Mouse (Mus musculus): ENCODE measurements around the gene Acap1. TPM values are rescaled to one million over a fixed set of nuclear protein-coding genes. Genes with fewer than 3 reads are reported as not detected.
"Not testable (repeated sequence)": the region's sequence is repeated elsewhere in the genome, so short reads cannot be mapped to it uniquely, and the experiment has no call there.

Gene Acap1
- polyA plus RNA-seq, 1 experiment from 2014 or later: 5.2 TPM

DNA sequence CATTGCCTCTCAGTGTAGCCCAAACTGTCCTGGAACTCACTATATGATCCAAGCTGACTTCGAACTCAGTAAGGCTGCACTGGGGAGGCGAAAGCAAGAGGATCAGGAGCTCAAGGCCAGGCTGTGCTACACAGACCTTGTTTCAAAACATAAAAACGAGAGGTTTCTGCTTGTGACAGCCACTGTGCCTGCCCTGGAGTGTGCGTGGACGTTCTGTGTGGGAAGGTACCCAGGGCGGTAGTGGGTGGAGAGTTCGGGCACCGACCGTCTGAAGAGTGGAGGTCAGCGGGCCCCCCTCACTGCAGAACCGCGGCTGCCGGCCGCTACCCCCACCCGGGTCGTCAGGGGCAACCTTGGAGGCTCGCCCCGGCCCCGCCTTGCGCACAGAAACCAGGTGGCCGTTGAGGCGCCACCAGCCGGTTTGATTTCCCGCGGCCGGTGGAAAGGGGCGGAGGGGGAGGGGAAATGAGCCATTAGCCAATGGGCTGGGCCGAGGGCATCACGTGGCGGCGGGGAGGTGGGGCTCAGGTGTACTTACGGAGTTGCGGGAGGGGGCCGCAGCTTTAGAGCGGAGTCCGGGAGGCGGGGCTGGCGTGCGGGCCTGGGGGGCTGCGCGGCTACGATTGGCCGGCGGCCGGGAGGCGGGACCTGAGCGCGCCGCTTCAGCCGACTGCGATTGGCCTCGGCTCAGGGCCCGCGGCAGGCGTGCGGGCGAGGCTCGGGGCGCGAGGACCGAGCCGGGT is 40.0 kb upstream of the Acap1 start, which contains the start of gene Ybx2:
Gene Ybx2, plus strand, starts transcription at position 660 of the 743 bp plus-strand sequence.
- ATAC-seq: peak; percentile 87
- H3K36me3 ChIP-seq (ENCODE audit: control insufficient read depth, insufficient read depth, low read length): no peaks in the 10 kb centered on the region
- WGBS: 1% methylated on average over 53 of the region's 62 CpGs
- H3K4me1 ChIP-seq (ENCODE audit: control insufficient read depth, insufficient read depth, low read length): peaks cover 35% of the 10 kb centered on the region
- H3K9ac ChIP-seq (ENCODE audit: low read depth, low read length): peak within 1 kb of the TSS; percentile 67
- peak within 1 kb of the TSS; percentile 55 for H3K4me3 ChIP-seq (ENCODE audit: low read length)
- 0 out of 2 replicates have a peak, but pooled peaks cover 3% of the 10 kb centered on the region for H3K27me3 ChIP-seq (replicated peaks; ENCODE audit: control insufficient read depth, insufficient read depth, low read length)
- H3K27ac ChIP-seq (ENCODE audit: low read length): no peak within 1 kb of the TSS
- no peaks in the 10 kb centered on the region for H3K9me3 ChIP-seq (ENCODE audit: control insufficient read depth, low read length)
- peak within 1 kb of the TSS; percentile 100 for H3K4me2 ChIP-seq (ENCODE audit: low read depth, low read length)

DNA sequence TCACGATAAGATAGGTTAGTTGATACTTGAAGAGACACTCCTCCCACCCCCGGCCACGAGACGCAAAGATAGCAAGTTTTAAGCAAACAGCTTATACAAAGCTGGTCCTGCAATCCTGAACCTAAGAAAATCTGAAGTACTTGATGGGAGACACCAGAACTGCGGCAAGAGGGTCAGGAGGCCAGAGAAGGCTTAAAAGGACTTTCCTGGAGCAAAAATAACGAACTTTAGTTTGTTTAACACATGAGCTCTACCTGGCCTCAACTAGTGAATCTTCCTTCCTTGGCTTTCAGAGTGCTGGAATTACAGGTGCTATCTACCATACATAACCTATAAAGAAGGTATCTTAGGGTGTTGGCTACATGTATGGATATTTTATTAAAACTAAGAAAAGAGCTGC is 39.3 kb upstream of the Acap1 start:
- H3K36me3 ChIP-seq (ENCODE audit: control insufficient read depth, insufficient read depth, low read length): no peaks in the 10 kb centered on the region
- no peak overlapping the region; the same call in 1 of the 2 replicates for H3K4me3 ChIP-seq (ENCODE audit: low read length)
- H3K4me2 ChIP-seq (ENCODE audit: low read depth, low read length): no peak overlapping the region; the same call in 1 of the 2 replicates
- WGBS: 16% methylated on average over 6 of the region's 6 CpGs
- ATAC-seq: no peak
- H3K9me3 ChIP-seq (ENCODE audit: control insufficient read depth, low read length): no peaks in the 10 kb centered on the region
- peaks cover 35% of the 10 kb centered on the region for H3K4me1 ChIP-seq (ENCODE audit: control insufficient read depth, insufficient read depth, low read length)
- 0 out of 2 replicates have a peak, but pooled peaks cover 3% of the 10 kb centered on the region for H3K27me3 ChIP-seq (replicated peaks; ENCODE audit: control insufficient read depth, insufficient read depth, low read length)
- H3K27ac ChIP-seq (ENCODE audit: low read length): no peak overlapping the region
- H3K9ac ChIP-seq (ENCODE audit: low read depth, low read length): no peak overlapping the region; the same call in 1 of the 2 replicates

DNA sequence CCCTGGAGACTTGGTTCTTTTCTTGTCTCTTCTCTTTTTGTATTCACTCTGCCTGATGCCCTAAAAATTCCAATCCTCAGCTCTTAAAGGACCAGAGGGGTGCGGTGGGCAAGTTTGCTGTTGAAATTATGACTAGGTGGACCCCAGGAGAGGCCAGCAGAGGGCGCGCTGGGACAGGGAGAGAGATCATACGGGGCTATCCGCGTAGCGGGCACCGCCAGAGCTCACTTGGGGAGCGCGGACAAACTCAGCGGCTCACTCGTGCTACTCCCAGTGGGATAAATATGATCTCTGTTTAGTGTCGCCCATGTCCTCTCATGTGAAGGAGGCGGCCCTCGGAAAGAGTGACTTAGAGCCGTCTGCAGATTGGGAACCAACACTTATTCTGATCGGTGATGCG is 38.8 kb upstream of the Acap1 start:
- peaks cover 35% of the 10 kb centered on the region for H3K4me1 ChIP-seq (ENCODE audit: control insufficient read depth, insufficient read depth, low read length)
- WGBS: 2% methylated on average over 18 of the region's 18 CpGs

DNA sequence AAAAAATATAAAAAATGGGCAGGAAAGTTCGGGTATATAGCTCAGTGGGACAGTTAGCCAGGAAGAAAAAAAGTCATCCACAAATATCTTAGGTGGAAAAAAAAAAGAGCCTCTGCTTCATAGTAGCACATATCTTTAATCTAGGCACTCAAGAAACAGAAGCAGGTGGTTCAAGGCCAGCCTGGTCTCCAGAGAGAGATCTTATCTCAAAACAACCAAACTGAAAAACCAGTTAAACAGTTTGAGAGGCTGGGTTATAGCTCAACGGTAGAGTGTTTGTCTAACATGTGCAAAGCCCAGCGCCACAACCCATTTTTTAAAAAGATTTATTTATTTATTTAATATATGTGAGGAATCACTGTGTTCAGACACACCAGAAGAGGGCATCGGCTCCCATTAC is 37.7 kb upstream of the Acap1 start:
- H3K36me3 ChIP-seq (ENCODE audit: control insufficient read depth, insufficient read depth, low read length): no peaks in the 10 kb centered on the region
- H3K4me2 ChIP-seq (ENCODE audit: low read depth, low read length): no peak overlapping the region
- H3K9ac ChIP-seq (ENCODE audit: low read depth, low read length): no peak overlapping the region
- no peak for ATAC-seq
- 0 out of 2 replicates have a peak, but pooled peaks cover 3% of the 10 kb centered on the region for H3K27me3 ChIP-seq (replicated peaks; ENCODE audit: control insufficient read depth, insufficient read depth, low read length)
- no peak overlapping the region for H3K27ac ChIP-seq (ENCODE audit: low read length)
- H3K9me3 ChIP-seq (ENCODE audit: control insufficient read depth, low read length): no peaks in the 10 kb centered on the region
- H3K4me1 ChIP-seq (ENCODE audit: control insufficient read depth, insufficient read depth, low read length): peaks cover 31% of the 10 kb centered on the region
- 69% methylated on average over 4 of the region's 4 CpGs for WGBS
- H3K4me3 ChIP-seq (ENCODE audit: low read length): no peak overlapping the region

More for the DNA sequence above, 38.8 kb upstream of the Acap1 start:
- no peaks in the 10 kb centered on the region for H3K9me3 ChIP-seq (ENCODE audit: control insufficient read depth, low read length)
- 0 out of 2 replicates have a peak, but pooled peaks cover 3% of the 10 kb centered on the region for H3K27me3 ChIP-seq (replicated peaks; ENCODE audit: control insufficient read depth, insufficient read depth, low read length)
- peak; percentile 45 for ATAC-seq
- peak overlapping the region; percentile 50 for H3K4me2 ChIP-seq (ENCODE audit: low read depth, low read length)
- H3K9ac ChIP-seq (ENCODE audit: low read depth, low read length): no peak overlapping the region
- no peaks in the 10 kb centered on the region for H3K36me3 ChIP-seq (ENCODE audit: control insufficient read depth, insufficient read depth, low read length)
- H3K4me3 ChIP-seq (ENCODE audit: low read length): peak overlapping the region; percentile 29
- no peak overlapping the region for H3K27ac ChIP-seq (ENCODE audit: low read length)

DNA sequence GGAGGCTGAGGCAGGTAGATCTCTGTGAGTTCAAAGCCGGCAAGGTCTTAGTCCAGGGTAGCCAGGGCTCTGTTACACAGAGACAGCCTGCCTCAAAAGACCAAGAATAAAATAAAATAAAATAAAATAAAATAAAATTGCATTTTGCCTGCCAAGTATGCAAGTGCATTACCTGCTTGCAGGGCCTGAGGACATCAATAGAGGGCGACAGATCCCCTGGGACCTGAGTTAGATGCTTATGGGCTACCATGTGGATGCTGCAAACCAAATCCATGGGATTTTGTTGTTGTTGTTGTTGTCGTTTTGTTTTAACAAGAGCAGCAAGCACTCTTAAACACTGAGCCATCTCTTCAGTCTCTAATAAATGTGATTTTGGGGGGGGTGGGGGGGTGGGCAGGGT is 36.9 kb upstream of the Acap1 start:
- WGBS: 45% methylated on average over 3 of the region's 3 CpGs
- H3K36me3 ChIP-seq (ENCODE audit: control insufficient read depth, insufficient read depth, low read length): no peaks in the 10 kb centered on the region
- no peak for ATAC-seq
- H3K27ac ChIP-seq (ENCODE audit: low read length): no peak overlapping the region
- no peak overlapping the region for H3K4me3 ChIP-seq (ENCODE audit: low read length)
- H3K27me3 ChIP-seq (replicated peaks; ENCODE audit: control insufficient read depth, insufficient read depth, low read length): no peaks in the 10 kb centered on the region
- H3K4me1 ChIP-seq (ENCODE audit: control insufficient read depth, insufficient read depth, low read length): peaks cover 24% of the 10 kb centered on the region
- H3K4me2 ChIP-seq (ENCODE audit: low read depth, low read length): no peak overlapping the region
- no peaks in the 10 kb centered on the region for H3K9me3 ChIP-seq (ENCODE audit: control insufficient read depth, low read length)
- no peak overlapping the region for H3K9ac ChIP-seq (ENCODE audit: low read depth, low read length)

DNA sequence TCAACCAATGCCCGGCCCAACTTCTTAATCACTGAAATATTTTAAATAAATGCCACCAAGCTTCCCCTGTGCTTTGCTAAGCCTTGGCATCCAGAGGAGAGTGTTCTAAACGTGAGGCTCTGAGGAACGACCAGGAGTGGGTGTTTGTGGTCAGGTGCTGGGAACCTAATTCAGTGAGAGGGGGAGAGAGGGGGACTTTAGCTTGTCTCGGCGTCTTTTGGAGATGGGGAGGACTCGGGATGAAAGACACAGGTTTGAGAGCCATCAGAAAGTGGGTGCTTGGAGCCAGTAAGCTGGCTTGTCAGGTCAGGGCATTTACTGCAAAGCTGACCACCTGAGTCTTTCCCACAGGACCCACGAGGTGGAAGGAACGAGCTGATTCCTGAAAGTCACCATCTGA is 36.4 kb upstream of the Acap1 start:
- Histone ChIP-seq H3K27me3 (replicated peaks; ENCODE audit: control insufficient read depth, insufficient read depth, low read length) (no peaks in the 10 kb centered on the region), H3K4me1 (ENCODE audit: control insufficient read depth, insufficient read depth, low read length) (peaks cover 19% of the 10 kb centered on the region), H3K9ac (ENCODE audit: low read depth, low read length) (no peak overlapping the region), H3K4me3 (ENCODE audit: low read length) (no peak overlapping the region), H3K27ac (ENCODE audit: low read length) (no peak overlapping the region), H3K4me2 (ENCODE audit: low read depth, low read length) (no peak overlapping the region), H3K9me3 (ENCODE audit: control insufficient read depth, low read length) (no peaks in the 10 kb centered on the region), H3K36me3 (ENCODE audit: control insufficient read depth, insufficient read depth, low read length) (no peaks in the 10 kb centered on the region)
- 74% methylated on average over 8 of the region's 8 CpGs for WGBS
- no peak for ATAC-seq

DNA sequence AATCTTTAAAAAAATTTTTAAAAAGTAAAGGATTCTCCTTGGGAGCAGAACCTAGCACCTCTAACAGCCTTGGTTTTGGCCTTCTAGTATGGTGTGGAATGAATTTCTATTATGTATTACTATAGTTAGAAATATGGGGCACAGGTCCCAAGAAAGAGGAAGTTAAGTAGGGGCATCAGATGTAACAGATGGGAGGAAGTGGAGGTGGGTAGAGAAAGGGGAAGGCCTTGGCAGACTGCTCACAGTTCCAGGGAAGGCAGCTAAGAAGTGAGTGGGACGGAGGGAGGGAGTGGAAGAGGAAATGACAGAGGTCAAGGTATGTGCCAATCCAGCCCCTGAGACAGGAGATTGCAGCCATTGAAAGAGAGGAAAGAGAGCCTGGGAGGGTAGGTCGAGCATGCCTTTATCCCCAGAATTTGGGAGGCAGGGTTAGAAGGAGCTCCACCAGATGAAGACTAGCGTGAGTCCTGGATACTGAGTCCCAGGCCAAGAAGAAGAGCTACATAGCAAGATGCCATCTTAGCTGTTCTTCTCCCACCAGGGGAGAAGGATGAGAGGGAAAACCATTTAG is 35.7 kb upstream of the Acap1 start:
- ATAC-seq: no peak
- Histone ChIP-seq H3K9me3 (ENCODE audit: control insufficient read depth, low read length) (no peaks in the 10 kb centered on the region), H3K27ac (ENCODE audit: low read length) (no peak overlapping the region), H3K36me3 (ENCODE audit: control insufficient read depth, insufficient read depth, low read length) (no peaks in the 10 kb centered on the region), H3K9ac (ENCODE audit: low read depth, low read length) (no peak overlapping the region), H3K4me3 (ENCODE audit: low read length) (no peak overlapping the region), H3K4me1 (ENCODE audit: control insufficient read depth, insufficient read depth, low read length) (peaks cover 13% of the 10 kb centered on the region), H3K27me3 (replicated peaks; ENCODE audit: control insufficient read depth, insufficient read depth, low read length) (no peaks in the 10 kb centered on the region), H3K4me2 (ENCODE audit: low read depth, low read length) (no peak overlapping the region)
- 70% methylated on average over 3 of the region's 3 CpGs for WGBS

DNA sequence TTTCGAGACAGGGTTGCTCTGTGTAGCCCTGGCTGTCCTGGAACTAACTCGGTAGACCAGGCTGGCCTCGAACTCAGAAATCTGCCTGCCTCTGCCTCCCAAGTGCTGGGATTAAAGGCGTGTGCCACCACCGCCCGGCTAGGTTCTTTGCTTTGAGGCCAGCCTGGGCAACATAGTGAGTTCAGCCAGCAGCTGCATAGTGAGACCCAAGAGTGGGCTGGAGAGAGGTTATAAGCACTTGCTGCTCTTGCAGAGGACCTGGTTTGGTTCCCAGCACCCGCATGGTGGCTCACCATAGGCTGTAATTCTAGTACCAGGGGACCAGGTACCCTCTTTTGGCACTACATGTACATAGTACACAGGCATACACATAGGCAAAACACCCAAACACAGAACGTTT is 34.8 kb upstream of the Acap1 start:
- H3K4me2 ChIP-seq (ENCODE audit: low read depth, low read length); H3K27me3 ChIP-seq (replicated peaks; ENCODE audit: control insufficient read depth, insufficient read depth, low read length); H3K9me3 ChIP-seq (ENCODE audit: control insufficient read depth, low read length); H3K4me3 ChIP-seq (ENCODE audit: low read length); H3K27ac ChIP-seq (ENCODE audit: low read length); H3K36me3 ChIP-seq (ENCODE audit: control insufficient read depth, insufficient read depth, low read length); H3K4me1 ChIP-seq (ENCODE audit: control insufficient read depth, insufficient read depth, low read length); ATAC-seq; H3K9ac ChIP-seq (ENCODE audit: low read depth, low read length): not testable (repeated sequence)
- WGBS: 89% methylated on average over 8 of the region's 8 CpGs

DNA sequence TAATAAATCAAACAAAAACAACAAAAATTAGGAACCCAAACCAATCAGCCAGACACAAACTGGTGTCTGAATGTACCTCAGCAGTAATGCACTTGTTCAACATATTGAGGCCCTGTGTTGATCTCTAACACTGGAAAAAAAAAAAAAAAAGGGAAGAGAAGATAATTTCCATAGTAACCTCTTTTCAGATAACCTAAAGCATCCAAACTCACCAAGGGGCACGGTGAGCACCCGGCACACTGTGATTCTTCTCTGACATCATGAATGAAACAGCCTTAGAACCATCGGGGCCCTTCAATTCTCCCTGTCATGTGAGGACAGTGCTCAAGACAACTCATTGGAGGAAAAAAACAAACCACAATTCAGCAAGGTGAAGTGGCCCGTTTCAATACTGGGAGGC is 34.4 kb upstream of the Acap1 start:
- peaks cover 3% of the 10 kb centered on the region for H3K4me1 ChIP-seq (ENCODE audit: control insufficient read depth, insufficient read depth, low read length)
- H3K4me2 ChIP-seq (ENCODE audit: low read depth, low read length): no peak overlapping the region
- WGBS: 56% methylated on average over 4 of the region's 4 CpGs
- no peaks in the 10 kb centered on the region for H3K27me3 ChIP-seq (replicated peaks; ENCODE audit: control insufficient read depth, insufficient read depth, low read length)
- no peak overlapping the region for H3K9ac ChIP-seq (ENCODE audit: low read depth, low read length)
- no peaks in the 10 kb centered on the region for H3K9me3 ChIP-seq (ENCODE audit: control insufficient read depth, low read length)
- no peak for ATAC-seq
- no peaks in the 10 kb centered on the region for H3K36me3 ChIP-seq (ENCODE audit: control insufficient read depth, insufficient read depth, low read length)
- no peak overlapping the region for H3K27ac ChIP-seq (ENCODE audit: low read length)
- no peak overlapping the region for H3K4me3 ChIP-seq (ENCODE audit: low read length)

Measured in intestine, embryonic 16.5 days (tissue).